18 mouse cellular contexts compared by ENCODE assay signal in the genomic region with DNA sequence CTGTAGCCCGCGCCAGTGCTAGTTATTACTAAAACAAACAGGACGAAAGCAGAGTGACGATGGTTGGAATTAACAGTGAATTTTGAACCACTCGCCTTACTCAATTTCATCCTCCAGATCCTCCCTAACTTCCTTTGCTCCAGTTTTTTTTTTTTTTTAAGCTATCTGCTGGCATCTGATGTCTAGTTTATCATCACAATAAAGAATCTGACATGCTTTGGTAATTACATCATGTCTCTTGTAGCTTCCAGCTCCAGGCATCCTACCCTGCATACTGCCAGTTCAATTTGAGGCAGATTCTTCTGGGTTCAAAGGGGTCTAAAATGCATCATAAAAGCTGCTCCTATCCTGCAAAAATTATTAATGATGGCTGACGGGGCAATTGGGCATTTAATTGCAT.
DNase-seq lines count a peak whose midpoint lies in the region; ATAC-seq and TF ChIP-seq lines count a peak whose summit lies in the region.
"Had no signal": no experiment of that assay in that cellular context is flagged by ENCODE, and none has a peak within 500 bp of the region (broad histone marks: within the 10 kb centered on the region; RNA-seq: fewer than 3 reads in every experiment).

No protein-coding gene starts in this region.

- no peak for TF ChIP-seq POLR2A in myocyte (IDR thresholded peaks at IDR 0.05; ENCODE audit: insufficient read length, low read depth)

- 0 out of 2 replicates have a peak, but pooled peaks have one; percentile 26 for ATAC-seq in forebrain, embryonic 15.5 days (replicated peaks)
- ATAC-seq in forebrain, embryonic 12.5 days (ENCODE audit: low FRiP score): no peak

- H3K27me3 ChIP-seq in forebrain, embryonic 15.5 days: no peaks in the 10 kb centered on the region
- 0 out of 2 replicates have a peak, but pooled peaks cover 3% of the 10 kb centered on the region for H3K27me3 ChIP-seq in forebrain, embryonic 12.5 days
- H3K27me3 ChIP-seq in myocyte (ENCODE audit: control insufficient read depth, insufficient read depth, insufficient read length): peaks cover 22% of the 10 kb centered on the region
- H3K27me3 ChIP-seq: hindbrain, embryonic 12.5 days; hindbrain, embryonic 15.5 days had no signal

- H3K36me3 ChIP-seq in forebrain, embryonic 15.5 days: no peaks in the 10 kb centered on the region
- no peaks in the 10 kb centered on the region for H3K36me3 ChIP-seq in forebrain, embryonic 12.5 days (replicated peaks)
- H3K36me3 ChIP-seq in ES-E14 (ENCODE audit: control insufficient read depth, insufficient read depth, low read length, poor library complexity, severe bottlenecking) (no peaks in the 10 kb centered on the region), myocyte (ENCODE audit: control insufficient read depth, insufficient read depth) (no peaks in the 10 kb centered on the region)
- H3K36me3 ChIP-seq: G1E; heart, embryonic 10.5 days; hindbrain, embryonic 12.5 days; hindbrain, embryonic 15.5 days had no signal

- DNase-seq in 3T3-L1 (ENCODE audit: low read depth, low spot score) (peak; percentile 25), ES-E14 (ENCODE audit: low read depth, low spot score) (no peak)
- DNase-seq in heart, adult 9 months (ENCODE audit: low spot score in 2 of 2): no peak
- DNase-seq: adrenal gland, adult 2 months; adrenal gland, postnatal 14 days; cerebellum, adult 18-20 months; cerebellum, adult 9-10 months; gastrocnemius, postnatal 25 days; heart, adult 18-20 months; kidney, adult 11 months; kidney, adult 8-10 months had no signal

- in situ Hi-C loops in ES-E14 (cut with MboI; ENCODE audit: low sequenced_read_pairs in 2 of 2, unreplicated experiment in 2 of 2): no loop called here

- no peaks in the 10 kb centered on the region for H3K9me3 ChIP-seq in forebrain, embryonic 15.5 days
- no peaks in the 10 kb centered on the region for H3K9me3 ChIP-seq in forebrain, embryonic 12.5 days
- no peaks in the 10 kb centered on the region for H3K9me3 ChIP-seq in ES-E14 (ENCODE audit: control insufficient read depth, insufficient read depth, low read depth, low read length)
- H3K9me3 ChIP-seq: G1E; heart, embryonic 10.5 days; hindbrain, embryonic 12.5 days; hindbrain, embryonic 15.5 days had no signal

- 0 out of 2 replicates have a peak overlapping the region, but pooled peaks have one; percentile 12 for H3K27ac ChIP-seq in forebrain, embryonic 15.5 days (replicated peaks)
- H3K27ac ChIP-seq in forebrain, embryonic 12.5 days: no peak overlapping the region
- no peak overlapping the region for H3K27ac ChIP-seq in ES-E14 (ENCODE audit: insufficient read depth, low read depth, low read length, poor library complexity, severe bottlenecking)
- H3K27ac ChIP-seq: heart, embryonic 10.5 days; hindbrain, embryonic 12.5 days; hindbrain, embryonic 15.5 days had no signal

- H3K79me2 ChIP-seq in myocyte (ENCODE audit: control insufficient read depth, insufficient read depth): no peaks in the 10 kb centered on the region

- no peak overlapping the region for H3ac ChIP-seq in myocyte (ENCODE audit: control insufficient read depth, insufficient read length)

- no peak overlapping the region for H3K4me2 ChIP-seq in forebrain, embryonic 15.5 days (replicated peaks)
- H3K4me2 ChIP-seq in forebrain, embryonic 12.5 days: no peak overlapping the region
- peak overlapping the region; percentile 18 for H3K4me2 ChIP-seq in myocyte (ENCODE audit: low read depth)
- H3K4me2 ChIP-seq: hindbrain, embryonic 12.5 days; hindbrain, embryonic 15.5 days had no signal

- WGBS in forebrain, embryonic 15.5 days: 40% methylated on average over 6 of the region's 6 CpGs
- 58% methylated on average over 6 of the region's 6 CpGs for WGBS in forebrain, embryonic 12.5 days

- H3K4me3 ChIP-seq in forebrain, embryonic 15.5 days: no peak overlapping the region
- H3K4me3 ChIP-seq in forebrain, embryonic 12.5 days (replicated peaks): no peak overlapping the region
- H3K4me3 ChIP-seq in ES-E14 (ENCODE audit: insufficient read depth in 1 of 2, low read depth in 1 of 2, low read length in 2 of 2, poor library complexity in 1 of 2, severe bottlenecking in 1 of 2) (no peak overlapping the region), myocyte (no peak overlapping the region)
- H3K4me3 ChIP-seq: heart, embryonic 10.5 days; hindbrain, embryonic 12.5 days; hindbrain, embryonic 15.5 days had no signal

- H3K9ac ChIP-seq in forebrain, embryonic 15.5 days (replicated peaks): no peak overlapping the region
- no peak overlapping the region for H3K9ac ChIP-seq in forebrain, embryonic 12.5 days
- no peak overlapping the region for H3K9ac ChIP-seq in ES-E14 (ENCODE audit: insufficient read depth, low read depth, low read length, poor library complexity, severe bottlenecking)
- H3K9ac ChIP-seq: hindbrain, embryonic 12.5 days; hindbrain, embryonic 15.5 days had no signal

- peaks cover 26% of the 10 kb centered on the region for H3K4me1 ChIP-seq in forebrain, embryonic 15.5 days
- H3K4me1 ChIP-seq in forebrain, embryonic 12.5 days: peaks cover 26% of the 10 kb centered on the region
- peaks cover 2 to 5% of the 10 kb centered on the region in 2 experiments; a peak in 2 of 4 replicates for H3K4me1 ChIP-seq in ES-E14 (ENCODE audit: control insufficient read depth in 2 of 2, insufficient read depth in 2 of 2, low read length in 2 of 2, poor library complexity in 1 of 2)
- H3K4me1 ChIP-seq: heart, embryonic 10.5 days; hindbrain, embryonic 12.5 days; hindbrain, embryonic 15.5 days had no signal

TF ChIP-seq in ES-E14, 5 proteins besides CTCF, POLR2A, EP300 and RAD21:
- no peak for TF ChIP-seq ZC3H11A (IDR thresholded peaks at IDR 0.05; ENCODE audit: borderline replicate concordance, low read depth, low read length)
- no peak for TF ChIP-seq CHD2 (IDR thresholded peaks at IDR 0.05; ENCODE audit: low read depth, low read length)
- peak; percentile 63; the same call in 1 of the 2 replicates for TF ChIP-seq ZNF384 (IDR thresholded peaks at IDR 0.05; ENCODE audit: low read depth, low read length)
- no peak for TF ChIP-seq MAFK (IDR thresholded peaks at IDR 0.05; ENCODE audit: insufficient read depth, low read depth, low read length)
- TF ChIP-seq HCFC1 (IDR thresholded peaks at IDR 0.05; ENCODE audit: borderline replicate concordance, insufficient read depth, low read length): no peak
TF ChIP-seq in ES-E14: peak in this region for 1.

TF ChIP-seq in myocyte, 11 proteins besides CTCF, POLR2A, EP300 and RAD21:
- TF ChIP-seq POLR2AphosphoS2 (IDR thresholded peaks at IDR 0.05; ENCODE audit: insufficient read length, low read depth): no peak
- no peak for TF ChIP-seq MAX (IDR thresholded peaks at IDR 0.05; ENCODE audit: low read depth)
- TF ChIP-seq E2F4 (IDR thresholded peaks at IDR 0.05; ENCODE audit: insufficient read depth): no peak
- no peak for TF ChIP-seq TCF12 (IDR thresholded peaks at IDR 0.05; ENCODE audit: insufficient read depth, poor library complexity, severe bottlenecking)
- TF ChIP-seq MYOD1 (IDR thresholded peaks at IDR 0.05; ENCODE audit: control insufficient read depth in 1 of 3, insufficient read length in 2 of 3, low read depth in 2 of 3): no peak
